Mouse (Mus musculus) right cerebral cortex, postnatal 36 days (tissue): Measurements from ENCODE around the gene Nptx1.

Experiments used
- DNase-seq, 2 experiments: peaks; one replicate each; pipeline ENCODE4 v3.0.0; 2022; ENCODE audit warnings: low spot score in 2 of 2, mixed read lengths in 1 of 2

The Nptx1 gene

DNA sequence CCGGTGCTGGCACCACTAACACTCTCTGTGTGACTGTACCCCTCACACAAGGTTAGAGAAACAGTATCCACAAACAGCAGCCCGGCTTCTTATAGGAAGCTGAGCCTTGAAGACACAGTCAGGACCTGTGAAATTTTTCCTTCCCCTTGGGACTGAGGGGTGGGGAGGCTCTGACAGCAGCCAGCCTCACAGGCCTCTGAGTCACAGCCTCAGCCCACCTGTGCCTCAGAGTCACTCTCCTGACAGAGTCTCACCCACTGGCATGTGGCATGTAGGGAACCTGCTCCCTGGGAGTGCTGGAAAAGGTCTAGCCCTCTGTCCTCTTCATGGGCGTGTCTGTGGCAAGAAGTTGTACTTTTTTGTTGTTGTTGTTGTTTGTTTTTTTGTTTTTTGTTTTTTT is 3.9 kb upstream of the Nptx1 start:
- DNase-seq, result no peak

DNA sequence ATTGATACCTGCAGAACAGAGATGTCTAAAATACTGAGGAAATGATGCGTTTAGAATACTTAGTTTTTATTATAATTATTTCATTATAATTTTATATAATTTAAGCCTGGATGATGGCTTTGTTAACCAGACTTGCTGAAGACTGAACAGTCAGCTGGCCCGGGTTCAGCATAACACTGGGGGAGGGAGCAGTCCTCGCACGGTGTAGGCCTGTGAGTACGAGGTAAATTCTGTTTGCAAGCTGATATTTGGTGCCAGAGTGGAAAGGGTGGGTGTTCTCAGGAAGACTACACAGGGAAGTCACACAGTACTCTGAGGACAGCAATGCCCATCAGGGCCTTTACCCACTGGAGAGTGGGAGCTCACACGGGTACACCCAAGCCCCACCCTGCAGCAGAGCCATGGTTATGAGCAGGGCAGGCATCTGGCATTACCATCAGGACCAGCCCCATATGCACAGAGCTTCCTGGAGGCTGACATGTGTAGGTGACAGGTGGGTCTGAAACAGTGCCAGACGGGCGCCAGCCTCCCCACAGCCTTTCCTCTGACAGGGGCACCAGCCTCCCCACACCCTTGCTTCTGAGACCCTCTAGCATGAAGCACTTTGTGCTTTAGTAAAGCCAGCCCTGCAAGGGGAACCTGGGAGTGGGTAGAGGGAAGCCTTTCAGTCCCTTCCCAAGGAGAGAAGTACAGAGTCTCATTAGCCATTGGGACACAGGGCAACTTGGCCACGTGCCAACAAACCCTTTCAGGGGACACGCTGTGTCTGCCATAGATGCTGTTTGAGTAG is 3.2 kb upstream of the Nptx1 start:
- DNase-seq, result no peak

DNA sequence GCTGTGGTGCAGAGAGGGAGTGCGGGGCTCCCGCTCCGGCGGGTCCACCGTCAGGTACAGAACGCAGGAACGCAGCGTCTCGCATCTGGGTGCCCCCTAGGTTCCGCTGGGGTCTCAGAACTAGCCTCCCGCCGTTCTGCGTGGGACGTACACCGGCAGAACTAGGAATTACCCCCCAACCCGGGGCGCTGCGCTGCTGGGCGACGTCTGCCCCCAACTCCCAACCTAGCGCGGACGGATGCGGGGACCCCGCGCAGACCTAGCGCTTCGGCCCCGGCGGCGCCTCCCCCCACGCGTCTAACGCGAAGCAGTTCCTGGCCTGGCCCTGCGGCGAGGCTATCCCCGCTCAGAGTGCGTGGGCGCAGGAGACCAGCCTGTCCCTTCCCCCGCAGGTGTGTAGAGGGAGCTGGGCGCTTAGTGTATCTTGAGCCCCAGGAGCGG is 1.8 kb upstream of the Nptx1 start:
- DNase-seq, result no peak

DNA sequence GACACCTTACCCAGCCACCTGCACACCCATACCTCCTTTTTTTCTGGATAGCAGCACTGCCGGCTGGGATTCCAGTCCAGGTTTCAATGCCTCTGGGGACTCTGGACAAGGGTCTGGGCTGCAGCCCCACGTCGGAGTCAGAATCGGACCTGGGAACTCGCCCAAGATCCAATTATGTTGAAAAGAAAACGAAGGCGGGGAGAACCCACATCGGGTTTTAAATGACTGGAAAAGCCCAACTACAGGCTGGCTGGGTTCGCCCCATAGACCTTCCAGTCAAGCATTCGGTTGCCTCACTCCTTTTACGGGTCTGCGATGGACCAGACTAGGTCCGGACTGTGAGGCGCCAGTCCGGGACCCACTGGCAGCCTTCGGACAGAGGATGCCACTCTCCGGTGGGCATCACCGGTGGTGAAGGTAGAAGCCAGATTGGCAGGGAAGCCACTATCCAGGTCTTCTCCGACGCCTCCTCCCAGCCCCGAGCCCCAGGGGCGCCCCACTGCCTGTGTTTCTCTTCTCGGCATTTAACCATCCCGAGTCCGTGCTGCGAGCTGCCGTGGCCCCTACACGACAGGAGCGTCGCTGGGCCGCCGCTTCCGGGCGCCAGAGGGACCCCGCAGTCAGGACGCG is 1.3 kb upstream of the Nptx1 start:
- no peak for DNase-seq

DNA sequence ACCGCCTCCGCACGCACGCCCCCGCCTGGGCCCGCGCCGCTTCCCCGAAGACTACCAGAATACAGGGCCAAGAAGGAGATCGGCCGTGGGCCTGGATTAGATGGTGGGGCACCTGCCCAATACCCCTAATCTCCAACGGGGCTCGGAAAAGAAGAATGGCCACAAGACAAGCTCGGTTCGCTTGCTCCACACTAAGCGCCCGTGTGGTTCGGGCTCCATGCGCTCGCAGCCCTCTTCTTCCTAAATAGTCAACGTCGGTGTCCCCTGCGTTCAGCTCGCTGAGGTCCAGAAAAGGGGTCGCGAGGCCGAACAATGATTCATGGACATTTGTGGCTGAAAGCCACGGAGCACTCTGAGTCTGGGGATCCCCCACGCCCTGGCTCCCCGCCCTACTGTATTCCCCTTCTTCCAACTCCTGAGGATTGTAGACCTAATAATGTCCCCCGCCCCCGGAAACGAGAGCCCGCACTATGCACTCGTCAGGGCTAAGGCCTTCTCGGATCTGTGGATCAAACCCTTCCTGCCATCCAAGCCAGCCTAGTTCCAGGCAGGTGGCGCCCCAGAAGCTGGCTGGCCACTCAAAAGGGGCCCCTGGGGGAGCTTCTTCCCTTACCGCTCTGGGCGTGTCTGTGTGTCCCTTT is 518 bp upstream of the Nptx1 start:
- no peak for DNase-seq

- no peak for DNase-seq
These were observed 914 bp downstream of the Nptx1 start for GRCm38 (mm10) chr11:119546496-119547182.

- no peak for DNase-seq
These were observed 1.6 kb downstream of the Nptx1 start for GRCm38 (mm10) chr11:119545741-119546495.

GRCm38 (mm10) chr11:119545281-119545680 is 2.3 kb downstream of the Nptx1 start:
- DNase-seq, result no peak

DNA sequence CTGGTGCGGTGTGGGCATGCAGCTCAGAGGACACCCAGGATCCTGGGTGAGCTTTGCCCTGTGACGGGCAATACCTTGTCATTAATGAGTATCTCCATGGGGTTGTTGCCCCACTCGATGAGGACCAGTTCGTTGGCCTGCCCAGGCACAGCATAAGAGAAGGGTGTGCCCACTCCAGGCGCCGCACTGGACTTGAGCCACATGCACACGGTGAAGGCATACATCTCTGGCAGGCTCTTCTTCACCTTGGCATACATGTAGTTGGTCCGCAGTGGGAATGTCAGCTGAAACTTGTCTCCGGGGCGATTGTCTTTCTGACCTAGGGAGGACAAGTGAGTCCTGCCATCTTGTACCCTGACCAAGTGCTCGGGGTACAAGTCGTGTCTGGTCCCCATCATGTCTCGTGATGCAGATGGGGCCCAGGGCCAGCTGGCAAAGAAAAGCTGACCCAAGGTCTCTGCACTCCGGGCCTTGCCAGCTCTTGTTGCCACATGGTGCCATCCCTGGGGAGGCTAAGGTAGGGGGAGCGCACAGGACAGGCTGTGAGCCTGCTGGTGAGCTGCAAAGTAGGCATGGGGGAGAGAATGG is 2.9 kb downstream of the Nptx1 start:
- DNase-seq, result no peak

GRCm38 (mm10) chr11:119543816-119544517 is 3.6 kb downstream of the Nptx1 start:
- no peak for DNase-seq

DNA sequence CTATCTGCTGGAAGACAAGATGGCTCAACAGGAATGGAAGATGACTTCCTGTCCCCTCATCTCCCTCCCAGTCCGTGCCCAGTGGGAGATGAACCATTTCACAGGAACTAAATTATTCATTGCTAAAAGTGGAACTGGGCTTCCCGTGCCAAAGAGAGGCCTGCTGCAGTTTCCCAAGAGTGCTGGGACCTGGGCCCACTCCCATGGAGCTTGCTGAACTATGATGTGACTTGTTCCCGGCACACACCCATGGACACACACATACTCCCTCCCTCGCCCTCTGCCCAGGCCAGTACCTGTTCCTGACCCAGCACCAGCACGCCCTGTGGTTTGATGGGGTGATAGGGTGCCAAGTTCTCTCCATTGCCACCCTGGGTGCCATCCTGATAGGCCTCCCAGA is 4.7 kb downstream of the Nptx1 start:
- no peak for DNase-seq

- DNase-seq, result no peak
These were observed 5.2 kb downstream of the Nptx1 start for GRCm38 (mm10) chr11:119542371-119542770.

DNA sequence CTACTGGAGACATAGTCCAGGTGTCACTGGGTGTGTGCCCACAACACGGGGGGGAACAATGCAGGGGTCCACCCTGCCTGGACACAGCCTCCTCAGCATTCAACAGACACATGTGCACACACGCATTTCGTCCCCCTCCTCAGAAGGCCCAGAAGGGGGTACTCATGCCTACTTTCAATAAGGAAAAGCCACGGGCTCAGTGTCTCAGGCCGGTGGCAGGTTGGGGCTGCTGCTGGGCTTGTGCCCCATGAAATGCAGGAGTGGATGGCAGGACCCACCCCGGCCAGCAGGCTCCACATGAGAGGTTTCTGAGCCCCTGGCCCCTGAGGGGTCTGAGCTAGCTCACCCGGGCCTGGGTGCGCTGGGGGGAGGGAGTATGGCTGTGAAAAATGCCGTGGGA is 6.5 kb downstream of the Nptx1 start:
- DNase-seq, result no peak

DNA sequence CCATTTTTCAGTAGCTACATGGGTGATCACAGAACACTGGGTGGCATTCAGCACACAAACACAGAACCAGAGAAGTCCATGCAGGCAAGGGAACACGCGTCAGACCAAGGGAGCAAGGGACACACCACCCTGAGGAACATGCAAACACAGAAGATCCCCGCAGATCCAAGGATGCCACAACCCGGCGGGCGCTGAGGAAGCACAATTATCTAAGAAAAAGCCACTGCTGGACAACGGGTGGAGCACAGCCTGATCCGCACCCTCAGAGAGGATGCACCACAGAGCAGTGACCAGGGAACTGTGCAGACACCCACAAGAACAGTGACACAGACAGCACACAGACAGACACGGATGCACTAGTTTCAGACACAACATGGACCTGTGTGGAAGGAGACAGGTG is 7.0 kb downstream of the Nptx1 start:
- DNase-seq, result no peak

- no peak for DNase-seq
These were observed 7.6 kb downstream of the Nptx1 start for GRCm38 (mm10) chr11:119539944-119540343.

GRCm38 (mm10) chr11:119533745-119534144 is 13.8 kb downstream of the Nptx1 start:
- DNase-seq, result no peak

DNA sequence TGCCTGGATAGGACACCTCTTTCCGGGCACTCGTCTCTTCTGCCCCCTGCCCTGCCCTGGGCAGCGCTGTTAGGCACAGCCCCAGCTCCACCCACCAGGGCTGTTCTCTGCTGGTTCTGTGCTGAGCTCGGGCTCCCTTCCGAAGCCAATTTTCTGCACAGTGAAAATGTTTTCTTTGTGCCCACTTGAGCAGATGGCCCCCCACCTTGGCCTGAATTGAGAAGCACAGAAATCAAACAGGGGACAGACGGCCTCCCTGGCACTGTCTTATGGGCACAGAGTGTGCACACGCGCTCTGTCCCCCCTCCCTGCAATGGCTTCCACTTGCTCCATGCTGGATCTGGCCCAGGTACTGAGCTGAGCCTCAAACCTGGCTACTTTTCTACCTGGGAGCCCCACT is 15.1 kb downstream of the Nptx1 start:
- no peak for DNase-seq

- no peak for DNase-seq
These were observed 18.6 kb downstream of the Nptx1 start for GRCm38 (mm10) chr11:119528930-119529329.

GRCm38 (mm10) chr11:119526068-119526966 is 21.2 kb downstream of the Nptx1 start:
- no peak for DNase-seq

DNA sequence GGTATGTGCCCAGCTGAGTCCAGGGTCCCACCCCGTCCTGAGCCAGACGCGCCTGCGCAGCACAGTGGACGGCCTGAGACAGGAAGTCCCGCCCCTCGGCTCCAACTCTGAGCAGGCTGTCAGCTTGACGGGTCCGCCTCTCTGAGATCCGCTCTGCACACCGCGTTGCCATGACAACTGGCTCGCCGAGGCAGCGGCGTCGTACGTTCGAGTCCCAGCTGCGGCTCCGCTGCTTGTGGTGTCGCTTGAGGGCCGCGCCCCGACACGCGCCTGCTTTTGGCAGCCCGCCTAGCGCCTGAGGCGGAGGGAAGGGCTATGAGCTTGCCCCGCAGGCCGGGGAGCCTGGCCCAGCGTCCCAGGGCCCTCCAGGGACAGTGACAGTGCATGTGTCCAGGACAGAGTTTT is 23.0 kb downstream of the Nptx1 start:
- peak; percentile 73 to 78 for DNase-seq
